Mouse (Mus musculus) C2C12 (cell line): ENCODE results near the gene Lamp1.

ENCODE experiments used
- CTCF ChIP-seq: IDR thresholded peaks from one replicate; pipeline ENCODE4 v1.5.1; 2011; ENCODE audit not compliant: control insufficient read depth, insufficient read depth, insufficient read length
- MAX ChIP-seq: IDR thresholded peaks from one replicate; pipeline ENCODE4 v1.6.1; 2011; ENCODE audit warnings: mild to moderate bottlenecking, control low read depth
- USF1 ChIP-seq: IDR thresholded peaks from one replicate; pipeline ENCODE4 v1.6.1; 2011; ENCODE audit warnings: low read depth, mild to moderate bottlenecking, control low read depth, moderate library complexity

DNA sequence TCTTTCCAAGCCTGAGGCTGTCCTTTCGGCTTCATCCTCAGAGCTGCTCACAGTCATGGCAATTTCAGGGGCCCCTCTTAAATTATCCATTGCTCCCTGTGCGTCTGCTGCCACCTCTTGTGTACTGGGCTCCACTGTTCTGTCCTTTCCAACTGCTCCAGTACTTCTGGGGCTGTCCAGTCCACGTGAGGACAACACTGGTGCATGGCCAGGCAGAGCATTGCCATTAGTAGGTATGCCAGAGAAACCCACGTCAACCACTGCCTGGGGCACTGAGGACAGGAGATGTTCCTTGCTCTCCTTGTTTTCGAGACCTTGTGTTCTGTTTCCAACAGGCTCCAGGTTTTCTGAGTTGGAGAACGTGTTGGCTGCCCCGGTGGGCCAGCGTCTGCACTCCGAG, 65.5 kb downstream of the Lamp1 start:
- no peak for TF ChIP-seq CTCF
- TF ChIP-seq USF1: no peak
- no peak for TF ChIP-seq MAX
